Mouse (Mus musculus) liver, embryonic 14.5 days (tissue): ENCODE data around the gene Slc4a8.

ENCODE experiments used
- CTCF ChIP-seq: IDR thresholded peaks from 2 replicates; pipeline ENCODE4 v1.5.1; 2016; ENCODE audit warnings: antibody characterized with exemption, low read depth, control low read depth
- EP300 ChIP-seq: IDR thresholded peaks from 2 replicates; pipeline ENCODE4 v1.6.1; 2016; ENCODE audit warnings: antibody characterized with exemption, low read depth

DNA sequence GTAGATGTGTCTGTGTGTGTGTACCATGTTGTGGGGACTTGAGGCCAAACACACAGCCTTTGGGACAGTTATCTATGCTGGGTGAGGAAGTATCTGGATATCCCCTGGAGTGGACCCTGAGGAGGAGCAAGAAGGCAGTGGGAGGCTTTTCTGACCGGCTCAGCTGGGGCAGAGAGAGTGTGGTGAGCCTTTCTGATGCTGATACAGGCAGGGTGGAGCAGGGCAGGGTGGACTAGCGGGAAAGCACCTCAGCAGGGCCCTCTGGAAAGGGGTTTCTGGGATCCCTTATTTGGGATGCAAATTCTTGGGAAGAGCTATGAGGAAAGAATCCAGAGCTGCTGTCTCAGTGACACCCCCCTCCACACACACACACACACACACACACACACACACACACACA lies 30.8 kb downstream of the Slc4a8 start:
- TF ChIP-seq EP300 (no peak), CTCF (no peak)
